Mouse (Mus musculus) spleen, adult 2 months (tissue): ENCODE results near the gene Sidt1.

Source experiments
- CTCF ChIP-seq: fragments of 200-500 bp; IDR thresholded peaks from 2 replicates; pipeline ENCODE4 v1.5.1; 2011; ENCODE audit warnings: mild to moderate bottlenecking, inconsistent platforms; ENCODE audit not compliant: insufficient read depth, insufficient read length, insufficient replicate concordance; ENCODE audit errors: extremely low read depth
- POLR2A ChIP-seq: fragments of 200-500 bp; IDR thresholded peaks from 2 replicates; pipeline ENCODE4 v1.6.1; 2011; ENCODE audit warnings: low read depth, low read length, inconsistent platforms

DNA sequence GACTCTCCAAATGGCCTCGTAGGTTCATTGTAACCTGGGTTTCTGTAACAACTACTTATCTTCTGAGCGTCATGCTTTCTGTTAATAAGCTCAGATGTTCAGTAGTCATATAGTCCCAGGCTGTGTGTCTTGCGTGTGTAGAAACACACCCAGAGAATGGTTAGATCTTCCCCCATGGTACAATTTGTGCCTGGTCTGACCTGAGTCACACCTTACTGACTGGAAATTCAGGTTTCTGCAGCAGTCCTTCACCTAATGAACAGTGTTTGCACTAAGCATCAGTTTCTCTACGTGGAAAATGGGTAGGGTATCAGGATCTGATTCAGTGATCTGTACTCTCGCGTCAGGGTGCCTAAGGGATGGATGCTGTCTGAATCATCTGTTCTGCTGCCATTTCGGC lies 100.0 kb downstream of the Sidt1 start:
- TF ChIP-seq POLR2A (no peak), CTCF (no peak)
